ENCODE assay signal across 8 mouse cellular contexts in genomic region chr3:152346633-152347141, GRCm38 (mm10). TPM values are rescaled to one million over a fixed set of nuclear protein-coding genes. Genes with fewer than 3 reads are reported as not detected.
DNase-seq lines count a peak whose midpoint lies in the region; ATAC-seq and TF ChIP-seq lines count a peak whose summit lies in the region.

No protein-coding gene starts in this region.

- peak overlapping the region; percentile 61 for H3K4me3 ChIP-seq in left cerebral cortex, adult 2 months
- H3K4me3 ChIP-seq in embryonic facial prominence, embryonic 13.5 days: peak overlapping the region; percentile 75
- peak overlapping the region; percentile 71 to 90 for H3K4me3 ChIP-seq in heart, embryonic 14.5 days (ENCODE audit: control insufficient read depth in 1 of 2, insufficient read depth in 1 of 2, low read depth in 1 of 2, low read length in 2 of 2)

- peak overlapping the region; percentile 91 for H3K9ac ChIP-seq in embryonic facial prominence, embryonic 13.5 days
- peak overlapping the region; percentile 94 for H3K9ac ChIP-seq in heart, embryonic 14.5 days (ENCODE audit: low read length)

- H3K27me3 ChIP-seq in embryonic facial prominence, embryonic 13.5 days: no peaks in the 10 kb centered on the region
- H3K27me3 ChIP-seq in heart, embryonic 14.5 days (ENCODE audit: control insufficient read depth, insufficient read depth, low read length): no peaks in the 10 kb centered on the region
- no peaks in the 10 kb centered on the region for H3K27me3 ChIP-seq in splenic B cell, adult 2 months (ENCODE audit: control insufficient read depth, insufficient read depth, low read length, poor library complexity, severe bottlenecking)

- H3K27ac ChIP-seq in left cerebral cortex, adult 2 months: peak overlapping the region; percentile 69
- H3K27ac ChIP-seq in embryonic facial prominence, embryonic 13.5 days: peak overlapping the region; percentile 82
- peak overlapping the region in 1 of 2 experiments; percentile 80; a peak in 2 of 4 replicates for H3K27ac ChIP-seq in heart, embryonic 14.5 days (replicated peaks in 1 of 2; ENCODE audit: control insufficient read depth in 1 of 2, insufficient read depth in 1 of 2, low read depth in 2 of 2, low read length in 2 of 2)

- WGBS in embryonic facial prominence, embryonic 13.5 days: under 1% methylated on average over 47 of the region's 54 CpGs
- under 1% methylated on average over 47 of the region's 54 CpGs for WGBS in heart, embryonic 14.5 days

- peaks cover 31% of the 10 kb centered on the region for H3K4me1 ChIP-seq in embryonic facial prominence, embryonic 13.5 days
- peaks cover 3 to 17% of the 10 kb centered on the region in 2 experiments; a peak in 3 of 4 replicates for H3K4me1 ChIP-seq in heart, embryonic 14.5 days (ENCODE audit: control insufficient read depth in 2 of 2, insufficient read depth in 2 of 2, low read length in 2 of 2)

- intact Hi-C loops in left cerebral cortex, adult 2 months (cut with DNase I): no loop called here

- no peaks in the 10 kb centered on the region for H3K9me3 ChIP-seq in embryonic facial prominence, embryonic 13.5 days
- no peaks in the 10 kb centered on the region for H3K9me3 ChIP-seq in heart, embryonic 14.5 days (ENCODE audit: control insufficient read depth, low read length)

- 0 out of 2 replicates have a peak, but pooled peaks cover 4% of the 10 kb centered on the region for H3K36me3 ChIP-seq in embryonic facial prominence, embryonic 13.5 days
- no peaks in the 10 kb centered on the region; the same call in 1 of the 2 replicates for H3K36me3 ChIP-seq in heart, embryonic 14.5 days (ENCODE audit: control insufficient read depth, insufficient read depth, low read length)
- H3K36me3 ChIP-seq in splenic B cell, adult 2 months (ENCODE audit: control insufficient read depth, insufficient read depth, low read length, poor library complexity, severe bottlenecking): no peaks in the 10 kb centered on the region

- H3K4me2 ChIP-seq in embryonic facial prominence, embryonic 13.5 days: peak overlapping the region; percentile 63
- peak overlapping the region; percentile 68 for H3K4me2 ChIP-seq in heart, embryonic 14.5 days (ENCODE audit: low read length)

- no peak for TF ChIP-seq CTCF in left cerebral cortex, adult 2 months (IDR thresholded peaks at IDR 0.05)

- DNase-seq in left cerebral cortex, adult 2 months (ENCODE audit: extremely low spot score in 1 of 2, low spot score in 2 of 2): peak in 1 of 2 experiments; percentile 49
- DNase-seq in left cerebral cortex, adult 8-10 months (ENCODE audit: low spot score in 2 of 2): no peak
- peak; percentile 54 for DNase-seq in ZHBTc4 (ENCODE audit: low read depth, low spot score)
- DNase-seq in kidney, postnatal 10 days: peak; percentile 65
- peak; percentile 42 for DNase-seq in lung, postnatal 14 days
- DNase-seq in splenic B cell, adult 2 months (ENCODE audit: low read depth, low spot score): peak; percentile 25

- ATAC-seq in embryonic facial prominence, embryonic 13.5 days (ENCODE audit: insufficient number of reproducible peaks, insufficient read depth, low FRiP score, low TSS enrichment, low read depth): no peak; the same call in none of the 2 replicates
- ATAC-seq in heart, embryonic 14.5 days (ENCODE audit: insufficient number of reproducible peaks, insufficient read depth, low FRiP score, low read depth): peak; percentile 44; the same call in 1 of the 2 replicates

RNA-seq across cellular contexts. Expression of gene Usp33, which starts 0.4 kb away (rescaled TPM):
- 100 to 1,000 TPM; 129 to 136 TPM for total RNA-seq in left cerebral cortex, adult 2 months (2021)
- 100 to 1,000 TPM; 129 to 150 (median 142) TPM for total RNA-seq in left cerebral cortex, adult 8-10 months (2022)
- 39.8 and 51.8 TPM in 2 replicates for polyA plus RNA-seq in embryonic facial prominence, embryonic 13.5 days (2015; fragmentation: Nextera tagmentation; extraction: Ambion mirVana)
- polyA plus RNA-seq in heart, embryonic 14.5 days (2014; fragmentation: Nextera tagmentation; extraction: Ambion mirVana): 29.9 and 33.0 TPM in 2 replicates

RNA-seq across cellular contexts. Expression of gene Miga1, which starts 6.5 kb away (rescaled TPM):
- 10 to 100 TPM; 76.2 to 78.3 TPM for total RNA-seq in left cerebral cortex, adult 2 months (2021)
- 10 to 100 TPM; 82.5 to 93.1 (median 87.5) TPM for total RNA-seq in left cerebral cortex, adult 8-10 months (2022)
- 19.4 and 21.0 TPM in 2 replicates for polyA plus RNA-seq in embryonic facial prominence, embryonic 13.5 days (2015; fragmentation: Nextera tagmentation; extraction: Ambion mirVana)
- polyA plus RNA-seq in heart, embryonic 14.5 days (2014; fragmentation: Nextera tagmentation; extraction: Ambion mirVana): 15.9 and 16.4 TPM in 2 replicates

RNA-seq across cellular contexts. Expression of gene Zzz3, which starts 48.6 kb away (rescaled TPM):
- 10 to 100 TPM; 49.5 to 52.6 TPM for total RNA-seq in left cerebral cortex, adult 2 months (2021)
- total RNA-seq in left cerebral cortex, adult 8-10 months (2022): 10 to 100 TPM; 48.1 to 52.1 (median 49.2) TPM
- 55.1 and 57.8 TPM in 2 replicates for polyA plus RNA-seq in embryonic facial prominence, embryonic 13.5 days (2015; fragmentation: Nextera tagmentation; extraction: Ambion mirVana)
- polyA plus RNA-seq in heart, embryonic 14.5 days (2014; fragmentation: Nextera tagmentation; extraction: Ambion mirVana): 34.5 and 36.3 TPM in 2 replicates

Comparison
In these comparisons a context has a peak if more than half of its experiments do, and no peak if none do; other contexts are left out.
1. DNase-seq: peak in ZHBTc4 (single experiment), kidney, postnatal 10 days (single experiment), lung, postnatal 14 days (single experiment) and splenic B cell, adult 2 months (single experiment); none in left cerebral cortex, adult 8-10 months (0 of 2).
2. Peak in every context shown above with its lines, with median percentiles within 50 percentile points of each other: H3K4me3 ChIP-seq.